Mouse (Mus musculus) embryo, embryonic 10.5 days (tissue): ENCODE data around the gene Olfr1196.
"Not testable (repeated sequence)": the region's sequence is repeated elsewhere in the genome, so short reads cannot be mapped to it uniquely, and the experiment has no call there.

Experiments
- DNase-seq: peaks from one replicate; pipeline ENCODE4 v3.0.0-alpha.2; 2015; ENCODE audit warnings: low spot score

Olfr1196 gene

GRCm38 (mm10) chr2:88704497-88704896 is at the start of gene Olfr1196:
Gene Olfr1196 (minus strand): TSS chr2:88704597.
- no peak for DNase-seq

DNA sequence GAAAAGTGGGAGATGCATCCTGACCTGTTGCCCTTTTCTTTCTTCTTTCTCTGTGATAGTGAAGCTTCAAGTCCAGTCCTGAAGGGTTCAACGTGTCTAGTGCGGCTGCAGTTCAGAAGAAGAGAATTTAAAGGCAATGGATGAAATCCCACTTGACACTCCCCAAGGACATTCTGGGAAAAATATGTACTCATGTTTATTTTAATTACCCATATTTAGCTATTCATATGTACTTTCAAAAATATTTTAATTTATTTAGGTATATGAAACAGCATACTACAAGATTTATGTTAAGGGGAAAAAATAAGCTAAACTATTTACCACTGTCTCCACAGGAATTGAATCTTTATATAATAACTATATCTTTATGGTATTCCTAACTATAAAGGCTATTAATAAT is 46.9 kb upstream of the Olfr1196 start, which contains the start of gene Olfr1198:
TSS of gene Olfr1198 (minus strand) at position 101 of the 400 bp plus-strand sequence.
- no peak for DNase-seq

DNA sequence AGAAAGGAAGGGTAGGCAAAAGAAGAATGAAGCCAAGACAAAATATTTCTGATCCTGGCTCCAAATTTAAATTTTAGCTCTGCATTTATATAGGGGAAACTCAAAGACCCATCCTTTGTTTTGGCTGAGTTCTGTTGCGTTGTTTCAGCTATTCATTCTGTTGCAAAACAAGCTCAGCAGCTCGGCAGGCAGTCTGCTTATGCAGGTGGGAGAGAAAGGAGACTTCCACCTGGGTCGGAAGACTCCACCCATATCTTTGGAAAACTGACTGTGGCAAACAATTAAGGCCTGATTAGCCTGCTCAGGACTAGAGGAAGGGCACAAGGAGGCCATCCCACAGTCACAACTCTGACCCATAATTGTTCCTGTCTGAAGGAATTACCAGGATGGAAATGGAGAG is 39.0 kb upstream of the Olfr1196 start:
- DNase-seq: no peak

DNA sequence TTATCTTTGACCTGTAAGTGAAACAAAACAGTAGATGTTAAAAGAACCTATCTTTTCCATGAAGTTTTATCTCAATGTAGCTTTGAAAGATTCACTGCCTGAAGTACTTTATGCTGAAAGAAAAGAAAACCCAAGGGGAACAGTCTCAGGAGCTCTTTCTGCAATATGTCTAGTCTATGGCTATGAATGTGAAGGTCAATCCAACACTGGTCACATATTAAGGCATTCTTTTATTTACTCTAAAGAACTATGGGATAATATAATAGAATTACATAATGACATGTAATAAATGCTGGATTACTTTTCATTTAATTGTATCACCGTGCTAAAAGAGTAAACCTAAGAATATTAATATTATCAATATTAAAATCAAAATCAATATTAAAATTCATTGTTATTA is 27.9 kb upstream of the Olfr1196 start, which contains the start of gene Olfr1197:
TSS of gene Olfr1197 (minus strand) at position 101 of the 400 bp plus-strand sequence.
- no peak for DNase-seq

- no peak for DNase-seq
Measured at GRCm38 (mm10) chr2:88689087-88689486, 15.3 kb downstream of the Olfr1196 start, which contains the start of gene Olfr1195. Gene Olfr1195 (minus strand): TSS chr2:88689187.

GRCm38 (mm10) chr2:88675328-88675727 is 29.1 kb downstream of the Olfr1196 start, which contains the start of gene Olfr1193:
Gene Olfr1193 (plus strand): TSS chr2:88675628.
- not testable (repeated sequence) for DNase-seq

DNA sequence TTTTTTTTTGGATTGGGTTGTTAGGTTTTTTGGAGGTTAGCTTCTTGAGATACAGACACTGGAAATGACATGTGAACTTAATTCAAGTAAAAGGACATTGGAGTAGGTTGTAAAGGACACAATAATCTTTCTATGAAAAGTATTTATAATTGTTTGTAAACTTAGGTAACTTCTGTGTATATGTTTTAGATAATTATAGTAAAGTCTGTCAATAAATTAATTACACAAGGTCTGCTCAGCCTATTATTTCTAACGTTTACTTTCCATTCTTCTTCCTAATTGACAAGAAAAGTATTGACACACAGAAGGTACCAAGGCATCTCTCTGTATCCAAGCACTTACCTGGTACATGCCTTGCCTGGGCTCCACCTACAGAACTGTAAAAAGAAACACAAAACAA is 56.2 kb downstream of the Olfr1196 start, which contains the start of gene Olfr1192-ps1:
TSS of gene Olfr1192-ps1 (plus strand) at position 301 of the 400 bp plus-strand sequence.
- no peak for DNase-seq
